Mouse (Mus musculus) kidney, postnatal 4 days (tissue): ENCODE measurements at regions not wholly inside any gene's neighbourhood (a gene's known extent, or its start where the extent isn't known, plus 50 kb on each side); places are given as distances from the start of the nearest gene placed in this dataset.
"Not testable (repeated sequence)": the region's sequence is repeated elsewhere in the genome, so short reads cannot be mapped to it uniquely, and the experiment has no call there.

Experiments used
- DNase-seq, 2 experiments: peaks; one replicate each; pipeline ENCODE4 v3.0.0; 2021; ENCODE audit warnings: mixed read lengths in 2 of 2

DNA sequence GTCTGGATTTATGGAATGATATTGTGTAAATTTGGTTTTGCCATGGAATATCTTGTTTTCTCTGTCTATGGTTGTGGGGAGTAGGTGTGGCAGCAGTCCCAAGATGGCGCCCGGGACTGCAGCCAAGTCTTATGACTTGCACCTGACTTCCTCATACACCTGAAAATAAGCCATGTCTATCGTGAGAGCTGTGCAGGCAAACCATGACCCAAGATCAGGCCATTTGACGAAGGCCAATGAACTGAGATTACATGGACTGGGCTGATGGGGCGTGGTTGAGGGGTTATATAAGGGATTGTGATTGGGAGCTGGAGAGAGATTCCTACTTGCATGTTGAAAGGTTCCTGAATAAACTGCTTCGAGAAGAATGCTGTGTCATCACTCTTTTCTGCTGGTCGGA, 139.5 kb downstream of the Slc6a15 start:
- not testable (repeated sequence) for DNase-seq

DNA sequence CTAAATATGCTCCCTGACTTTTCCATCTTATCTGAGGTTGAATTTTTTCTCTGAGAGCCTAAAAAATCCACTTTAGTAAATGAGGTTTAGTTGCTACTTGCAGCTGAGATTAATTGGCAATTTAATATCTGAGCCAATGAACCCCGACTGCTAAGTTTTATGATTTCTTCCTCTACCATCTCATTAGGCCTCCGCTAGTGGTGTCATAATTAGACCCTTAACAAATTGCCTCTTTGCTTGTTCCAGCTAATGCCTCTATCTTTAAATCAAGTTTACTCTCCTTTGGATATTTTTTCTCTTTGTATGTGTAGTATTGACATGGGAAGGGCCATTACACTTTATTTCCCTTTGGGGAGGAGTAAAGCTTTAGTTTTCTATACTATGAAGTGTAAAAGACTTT, 176.9 kb downstream of the Slc6a15 start:
- DNase-seq: no peak

DNA sequence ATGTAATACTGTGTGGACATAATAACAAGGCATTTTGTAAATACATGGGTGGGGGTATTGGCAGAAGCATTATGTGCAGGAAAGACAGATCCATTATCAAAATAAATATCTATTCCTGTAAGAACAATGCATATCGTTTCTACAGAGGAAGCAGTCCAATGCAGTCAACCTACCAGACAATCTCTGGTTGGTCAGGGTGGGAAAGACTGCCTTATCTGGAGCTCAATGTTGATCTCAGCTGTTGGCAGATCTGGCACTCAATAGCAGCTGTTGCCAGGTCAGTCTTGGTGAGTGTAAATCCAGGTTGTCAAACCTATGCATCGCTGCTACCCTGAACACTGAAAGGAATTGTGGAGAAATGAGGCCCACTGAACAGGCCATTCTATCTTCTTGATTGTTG, 181.9 kb downstream of the Slc6a15 start:
- no peak for DNase-seq

DNA sequence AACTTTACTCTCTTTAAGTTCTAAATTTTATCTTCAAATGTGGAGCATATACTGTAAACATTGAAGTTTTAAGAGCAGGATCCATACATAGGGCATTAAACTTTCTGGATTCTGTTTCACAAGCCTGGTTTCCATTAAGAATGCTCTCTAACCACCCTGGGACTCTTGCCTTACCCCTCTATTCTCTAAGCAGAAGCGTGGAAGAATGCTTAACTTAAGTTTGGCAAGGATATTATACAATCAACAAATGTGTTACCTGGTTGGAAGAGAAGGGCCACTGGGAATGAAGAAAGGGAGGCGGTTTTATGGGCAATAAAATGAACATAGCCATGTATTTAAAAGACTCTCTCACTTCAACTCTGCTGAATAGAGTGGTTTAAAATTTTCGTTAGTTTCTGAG, 217.5 kb downstream of the Slc6a15 start:
- DNase-seq: no peak

DNA sequence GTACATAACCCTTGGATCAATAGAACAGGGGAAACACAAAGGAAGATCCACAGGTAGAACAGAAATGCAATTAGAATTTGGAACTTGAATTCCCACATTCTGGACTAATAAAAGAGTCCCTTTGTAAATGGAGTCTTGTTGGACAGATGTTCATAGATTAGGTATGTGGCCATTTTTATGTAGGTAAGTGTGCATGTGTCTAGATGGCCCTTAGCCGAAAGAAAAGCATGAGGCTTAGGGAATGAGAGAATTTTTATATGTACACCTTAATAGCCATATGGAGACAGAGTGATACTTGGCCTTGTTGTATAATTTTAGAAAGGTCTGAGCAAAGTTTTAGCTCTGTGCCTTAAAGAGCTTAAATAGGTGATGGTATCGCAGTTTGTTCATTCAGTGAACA, 217.9 kb downstream of the Slc6a15 start:
- no peak for DNase-seq

DNA sequence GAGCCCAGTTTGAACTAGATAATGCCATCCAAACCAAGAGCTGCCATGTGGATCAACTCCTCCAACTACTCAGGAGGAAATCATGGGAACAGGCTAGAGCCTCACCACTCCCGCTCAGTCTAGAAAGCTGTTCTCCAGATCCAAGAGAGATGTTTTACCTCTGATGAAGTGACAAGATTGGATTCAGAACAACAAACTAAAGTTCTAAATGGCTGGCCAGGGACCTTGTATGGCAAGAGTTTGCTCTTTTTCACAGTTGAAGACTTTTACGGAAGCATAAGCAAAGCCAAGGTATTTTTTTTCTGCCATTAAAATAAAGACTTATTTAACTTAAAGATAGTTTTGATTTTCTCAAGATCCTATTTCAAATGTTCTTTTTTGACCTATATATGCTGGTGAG, 224.4 kb downstream of the Slc6a15 start:
- DNase-seq: no peak

DNA sequence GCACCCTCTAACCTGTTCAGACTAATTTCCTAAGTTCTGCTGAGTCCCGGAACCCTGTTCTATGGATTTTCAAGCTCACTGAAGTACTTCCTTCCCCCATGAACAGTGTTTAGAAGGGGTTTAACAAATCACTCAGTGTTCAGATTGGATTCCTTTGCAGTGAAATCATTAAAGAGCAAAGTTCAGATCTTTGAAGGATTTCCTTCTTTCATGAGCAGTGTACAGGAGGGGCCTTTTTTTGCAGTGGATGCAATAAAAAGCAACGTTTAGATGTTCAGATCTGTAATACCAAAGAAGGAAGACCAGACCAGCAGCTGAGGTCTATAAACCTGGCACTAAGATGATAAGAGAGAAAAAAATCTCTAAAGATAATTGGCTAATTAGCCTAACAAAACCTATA, 273.6 kb downstream of the Slc6a15 start:
- DNase-seq: no peak

DNA sequence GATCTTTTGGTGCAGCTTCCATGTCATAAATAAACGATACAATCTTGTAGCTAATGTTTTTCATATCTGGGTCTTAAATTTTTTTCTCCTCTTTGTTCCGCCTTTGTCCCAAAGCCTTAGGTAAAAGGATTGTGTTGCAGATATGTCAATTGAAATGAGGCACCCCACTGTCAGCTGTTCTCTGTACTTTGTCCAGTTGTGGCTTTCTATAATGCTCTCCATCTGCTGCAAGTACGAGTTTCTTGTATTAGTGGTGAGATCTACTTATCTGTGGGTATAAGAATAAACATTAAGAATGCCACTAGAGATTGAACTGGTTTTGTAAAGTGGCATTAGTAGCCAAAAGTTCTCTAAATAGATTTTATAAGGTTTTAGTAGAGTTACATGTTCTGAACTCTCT, 282.3 kb downstream of the Slc6a15 start:
- no peak for DNase-seq

DNA sequence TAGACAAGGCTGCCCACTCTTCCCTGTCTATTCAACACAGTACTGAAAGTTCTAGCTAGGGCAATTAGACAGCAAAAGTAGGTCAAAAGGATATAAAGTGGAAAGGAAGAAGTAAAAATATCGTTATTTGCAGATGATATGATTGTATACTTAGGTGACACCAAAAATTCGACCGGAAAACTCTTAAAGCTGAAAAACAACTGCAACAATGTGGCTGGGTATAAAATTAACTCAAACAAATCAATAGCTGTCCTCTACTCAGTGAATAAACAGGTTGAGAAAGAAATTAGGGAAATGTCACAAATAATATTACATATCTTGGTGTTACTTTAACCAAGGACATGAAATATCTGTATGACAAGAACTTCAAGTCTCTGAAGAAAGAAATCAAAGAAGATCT, 305.5 kb downstream of the Slc6a15 start:
- no peak for DNase-seq

DNA sequence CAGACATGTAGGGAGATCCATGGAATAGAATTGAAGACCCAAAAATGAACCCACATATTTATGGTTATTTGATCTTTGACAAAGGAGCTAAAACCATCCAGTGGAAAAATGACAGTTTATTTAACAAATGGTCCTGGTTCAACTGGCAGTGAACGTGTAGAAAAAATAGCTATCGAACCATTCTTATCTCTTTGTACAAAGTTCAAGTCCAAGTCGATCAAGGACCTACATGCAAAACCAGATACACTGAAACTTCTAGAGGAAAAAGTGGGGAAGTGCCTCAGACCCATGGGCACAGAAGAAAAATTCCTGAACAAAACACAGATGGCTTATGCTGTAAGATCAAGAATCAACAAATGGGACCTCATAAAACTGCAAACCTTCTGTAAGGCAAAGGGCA, 306.2 kb downstream of the Slc6a15 start:
- DNase-seq: no peak

DNA sequence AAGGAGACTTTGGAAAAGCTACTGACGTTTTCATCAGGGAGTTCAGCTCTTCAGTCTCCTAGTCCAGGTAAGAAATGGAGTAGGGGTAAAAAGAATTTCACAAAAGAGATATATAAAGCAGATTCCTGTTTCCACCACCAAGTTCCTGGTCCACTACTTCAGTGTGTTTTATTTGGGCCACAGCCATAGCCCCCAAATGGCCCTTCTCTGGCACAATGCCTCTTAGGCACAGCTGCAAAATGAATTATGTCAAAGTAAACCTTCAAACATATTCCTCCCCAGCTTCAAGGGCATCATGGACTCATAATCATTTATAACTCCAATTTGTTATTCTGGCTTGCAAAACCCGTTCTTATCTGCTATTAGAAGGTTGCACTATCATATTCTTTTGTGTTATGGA, 325.1 kb downstream of the Slc6a15 start:
- peak in 1 of 2 experiments; percentile 2 for DNase-seq

DNA sequence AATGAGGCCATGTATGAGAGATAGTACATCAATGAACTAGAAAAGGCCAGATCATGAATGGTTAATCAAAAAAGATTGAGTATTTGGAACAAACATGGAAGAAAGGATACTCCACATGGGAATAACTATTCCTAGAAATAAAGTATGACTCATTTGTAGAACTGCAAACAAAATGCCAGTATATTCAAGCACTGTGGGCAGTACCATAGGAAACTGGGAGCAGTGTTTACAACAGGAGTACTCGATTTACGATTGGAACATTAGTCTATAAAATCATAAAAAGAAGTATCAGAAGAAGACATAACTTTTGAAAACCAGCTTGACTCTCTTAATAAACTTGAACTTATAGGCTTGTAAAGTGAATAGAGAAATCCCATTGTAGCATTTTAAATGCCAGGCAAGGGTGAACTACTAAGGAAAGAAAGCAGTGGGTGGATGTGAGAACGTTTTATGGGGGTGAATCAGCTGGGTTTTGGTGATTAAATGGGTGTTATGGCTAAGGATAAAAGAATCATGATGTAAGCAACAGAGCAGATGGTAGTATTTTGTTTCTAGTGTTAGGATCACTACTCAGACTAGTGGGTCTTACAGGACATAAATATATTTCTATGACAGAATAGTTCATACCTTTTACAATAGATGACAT, 347.6 kb downstream of the Slc6a15 start:
- no peak for DNase-seq

DNA sequence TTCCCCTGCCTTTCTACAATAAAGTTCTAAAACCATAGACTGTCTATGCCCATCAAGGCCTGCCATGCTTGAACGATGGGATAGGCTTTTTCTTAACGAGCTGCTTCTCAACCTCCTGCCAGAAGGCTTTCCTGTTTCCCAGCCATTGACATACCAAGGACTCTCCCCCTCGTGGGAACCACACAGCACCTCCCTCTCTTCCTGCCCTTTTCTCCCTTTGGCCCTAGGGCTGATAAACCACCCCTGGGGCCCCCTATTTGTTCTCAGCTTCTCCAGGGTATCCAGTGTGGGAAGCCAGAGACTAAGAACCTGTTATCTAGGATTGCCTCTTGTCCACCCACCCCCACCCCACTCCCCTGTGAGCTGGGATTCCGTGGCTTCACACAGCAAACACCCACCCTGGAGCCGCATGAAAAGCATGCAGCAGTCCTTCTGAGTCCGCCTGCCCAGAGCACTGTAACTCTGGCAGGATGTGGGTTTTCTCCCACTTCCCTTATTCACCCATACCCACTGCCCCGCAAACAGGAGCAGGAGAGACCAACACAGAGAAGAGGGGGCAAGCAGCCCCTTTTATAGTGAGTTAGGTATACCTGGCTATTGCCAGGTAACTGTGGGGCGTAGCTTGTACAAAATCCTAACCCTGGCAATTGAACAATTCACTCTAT, 351.5 kb downstream of the Slc6a15 start:
- DNase-seq: no peak

DNA sequence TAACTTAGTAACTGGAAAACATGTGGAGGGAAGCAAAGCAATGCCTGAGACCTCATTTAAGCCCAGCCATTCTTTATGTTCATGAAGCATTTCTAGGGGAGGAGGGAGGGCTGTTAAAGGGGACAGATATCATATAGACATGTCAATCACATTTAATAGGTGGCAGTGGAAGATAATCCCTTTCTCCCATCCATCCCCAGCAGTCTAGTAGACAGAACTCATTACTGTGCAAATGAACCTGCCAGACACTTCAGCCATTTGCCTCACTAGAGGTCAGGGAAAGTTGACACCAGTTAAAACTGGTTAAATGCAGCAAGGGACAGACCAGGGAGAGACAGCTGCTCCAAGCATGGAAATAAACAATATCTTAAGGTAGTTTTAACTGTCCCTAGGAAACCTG, 359.1 kb downstream of the Slc6a15 start:
- no peak for DNase-seq

DNA sequence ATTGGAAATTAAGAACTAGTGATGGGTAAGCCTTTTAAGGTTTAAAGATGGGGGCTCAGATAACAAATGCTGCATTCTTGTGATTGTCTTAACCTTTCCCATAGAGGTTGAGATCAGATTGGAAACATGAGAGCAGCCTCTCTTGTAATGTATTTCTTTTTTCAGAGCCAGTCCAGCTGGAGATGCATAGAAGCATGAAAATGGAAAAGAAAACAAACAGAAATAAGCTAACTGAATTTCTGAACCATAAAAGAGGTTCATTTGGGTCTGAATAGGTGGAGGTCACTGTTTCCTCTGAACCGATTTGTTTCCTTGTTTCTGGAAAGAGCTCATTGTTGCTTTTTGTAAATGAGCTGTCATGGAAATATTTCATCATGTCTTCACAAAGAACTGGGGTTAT, 363.9 kb downstream of the Slc6a15 start:
- no peak for DNase-seq

DNA sequence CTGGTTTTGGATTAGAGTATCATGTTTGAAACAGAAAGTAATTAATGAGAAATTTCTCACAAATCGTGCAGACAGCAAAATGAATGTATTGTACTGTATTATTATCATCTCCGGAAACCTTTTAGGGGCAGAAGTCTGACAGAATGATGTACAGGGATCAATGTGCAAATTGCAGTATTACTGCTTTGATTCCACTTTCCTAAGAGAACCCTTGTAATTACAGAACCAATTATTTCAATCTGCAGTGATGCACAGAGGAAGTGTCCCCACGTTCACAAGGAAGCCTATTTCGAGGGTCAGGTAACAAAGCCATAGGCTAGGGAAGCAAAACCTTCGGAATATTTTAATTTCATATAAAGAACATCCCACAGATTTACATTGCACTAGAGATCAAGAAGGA, 364.4 kb downstream of the Slc6a15 start:
- DNase-seq: no peak

DNA sequence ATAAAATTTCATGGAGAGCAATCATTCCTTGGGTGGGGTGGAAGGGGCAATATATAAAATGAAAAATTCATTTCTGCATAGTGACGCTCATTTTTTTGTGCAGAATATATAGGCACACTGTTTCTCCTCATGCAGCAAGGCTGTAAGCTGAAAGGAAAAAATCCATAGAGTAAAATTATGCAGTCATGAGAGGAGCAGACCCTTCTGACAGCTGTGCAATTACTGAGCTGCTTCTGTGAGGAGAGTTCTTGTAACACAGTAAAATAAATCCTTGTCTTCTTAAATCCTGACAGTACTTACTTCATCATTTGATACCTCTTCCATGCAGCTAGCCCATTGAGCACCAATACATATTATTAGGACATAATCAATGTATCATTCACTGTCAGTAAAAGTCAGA, 362.7 kb upstream of the Gm21293 start:
- no peak for DNase-seq

DNA sequence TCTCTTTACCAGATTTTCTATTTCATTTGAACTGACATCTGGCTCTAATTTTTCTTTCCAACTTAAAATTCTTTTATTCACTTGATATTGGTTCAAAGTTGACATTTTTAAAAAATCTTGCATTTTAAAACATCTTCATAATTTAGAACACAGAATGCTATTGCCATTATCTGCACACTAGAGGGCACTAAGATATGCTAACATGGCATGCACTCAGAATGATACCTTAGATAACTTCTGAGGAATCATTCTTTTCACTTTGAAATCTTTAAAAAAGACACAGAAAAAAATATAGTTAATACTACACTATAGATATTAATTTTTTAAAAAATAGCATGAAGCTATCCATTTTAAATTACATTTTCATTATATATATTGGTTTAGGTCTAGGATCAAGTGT, 357.9 kb upstream of the Gm21293 start:
- no peak for DNase-seq

DNA sequence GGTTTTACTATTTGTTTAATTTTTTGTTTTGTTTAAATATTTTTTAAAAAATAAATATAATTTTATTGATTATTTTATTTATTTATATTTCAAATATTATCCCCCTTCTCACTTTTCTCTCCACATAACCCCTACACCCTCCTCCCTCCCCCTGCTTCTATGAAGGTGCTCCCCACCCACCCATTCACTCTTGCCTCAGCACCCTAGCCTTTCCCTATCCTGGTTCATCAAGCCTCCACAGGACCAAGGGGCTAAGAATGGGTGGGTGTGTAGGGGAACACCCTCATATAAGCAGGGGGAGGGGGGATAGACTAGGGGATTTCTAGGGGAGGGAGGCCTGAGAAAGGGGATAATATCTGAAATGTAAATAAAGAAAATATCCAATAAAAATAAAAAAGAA, 313.7 kb upstream of the Gm21293 start:
- no peak for DNase-seq

DNA sequence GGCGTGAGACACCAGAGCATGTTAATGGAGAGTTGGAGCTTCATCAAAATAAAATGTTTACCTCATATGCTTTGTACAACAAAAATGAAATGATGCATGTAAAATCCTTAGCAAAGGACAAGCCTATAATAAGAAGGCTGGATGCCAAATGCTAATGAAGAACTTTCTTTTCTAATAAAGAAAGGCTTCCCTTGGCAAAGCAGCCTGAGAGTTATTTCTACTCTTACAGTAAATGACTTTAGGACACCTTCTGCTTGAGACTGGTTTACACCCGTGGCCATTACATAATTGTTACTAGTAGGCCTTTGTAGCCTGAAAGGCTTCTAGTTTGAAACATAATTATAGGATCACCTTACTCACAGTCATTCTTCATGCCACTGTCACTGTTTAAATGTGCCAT, 310.7 kb upstream of the Gm21293 start:
- DNase-seq: no peak

DNA sequence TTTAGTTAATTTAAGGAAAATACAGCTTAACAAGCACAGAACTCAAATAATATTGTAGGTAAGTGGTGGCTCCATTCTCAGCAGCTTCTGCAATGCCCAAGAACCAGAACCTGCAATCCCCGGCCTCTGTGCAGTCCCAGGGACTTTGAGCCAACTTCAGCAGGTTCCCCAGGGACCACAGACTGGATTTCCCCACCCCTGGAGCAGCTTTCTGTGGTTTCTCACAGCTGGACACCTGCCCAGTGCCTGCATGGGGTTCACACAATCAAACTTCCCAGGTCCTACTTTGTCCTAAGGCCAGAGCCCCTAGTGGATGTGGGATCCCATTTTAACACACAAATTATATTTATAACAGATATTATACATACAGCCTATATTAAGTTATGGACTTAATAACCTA, 287.6 kb upstream of the Gm21293 start:
- DNase-seq: peak; percentile 2 to 5

DNA sequence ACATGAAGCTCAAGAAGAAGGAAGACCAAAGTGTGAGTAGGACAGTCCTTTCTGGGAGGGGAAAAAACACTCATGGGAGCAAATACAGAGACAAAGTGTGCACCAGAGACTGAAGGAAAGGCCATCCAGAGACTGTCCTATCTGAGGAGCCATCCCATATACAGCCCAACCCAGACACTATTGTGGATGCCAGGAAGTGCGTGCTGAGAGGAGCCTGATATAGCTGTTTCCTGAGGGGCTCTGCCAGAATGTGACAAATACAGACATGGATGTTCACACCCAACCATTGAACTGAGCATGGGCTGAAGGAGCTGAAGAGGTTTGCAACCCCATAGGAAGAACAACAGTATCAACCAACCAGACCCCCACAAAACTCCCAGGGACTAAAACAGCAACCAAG, 281.9 kb upstream of the Gm21293 start:
- DNase-seq: no peak

DNA sequence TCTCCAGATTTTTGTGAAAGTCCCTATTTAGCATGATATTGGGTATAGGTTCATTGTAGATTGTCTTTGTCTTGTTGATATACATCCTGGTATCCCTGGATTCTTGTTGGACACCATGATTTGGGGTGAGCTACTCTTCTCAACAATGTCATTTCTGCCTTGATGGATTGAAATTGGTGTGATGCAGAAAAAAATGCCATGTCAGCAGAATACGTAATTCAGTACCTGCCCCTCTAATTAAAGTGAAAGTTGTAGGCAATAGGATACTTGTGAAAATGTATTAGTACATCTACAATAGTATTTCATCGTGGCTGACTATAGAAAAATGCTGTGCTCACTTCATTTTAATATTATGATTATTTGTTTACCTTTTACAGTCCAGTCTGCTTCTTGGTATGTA, 280.7 kb upstream of the Gm21293 start:
- no peak for DNase-seq

DNA sequence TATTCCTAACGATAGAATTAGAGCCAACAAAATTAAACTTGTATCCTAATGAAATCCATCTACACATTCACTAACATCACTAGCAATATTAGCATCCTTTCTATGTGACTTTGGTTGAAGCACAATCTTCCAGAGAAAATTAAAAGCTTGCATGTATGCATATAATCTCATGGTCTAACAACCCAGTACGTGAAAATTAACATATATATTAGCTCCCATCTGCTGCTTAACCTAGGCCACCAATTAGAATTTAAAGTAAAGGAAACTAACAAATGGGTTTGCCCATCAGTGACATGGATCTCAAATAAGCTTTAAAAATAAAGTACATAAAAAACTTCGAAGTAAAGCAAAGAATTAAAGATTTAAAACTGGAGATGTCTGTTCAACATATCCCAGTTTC, 278.9 kb upstream of the Gm21293 start:
- DNase-seq: no peak

DNA sequence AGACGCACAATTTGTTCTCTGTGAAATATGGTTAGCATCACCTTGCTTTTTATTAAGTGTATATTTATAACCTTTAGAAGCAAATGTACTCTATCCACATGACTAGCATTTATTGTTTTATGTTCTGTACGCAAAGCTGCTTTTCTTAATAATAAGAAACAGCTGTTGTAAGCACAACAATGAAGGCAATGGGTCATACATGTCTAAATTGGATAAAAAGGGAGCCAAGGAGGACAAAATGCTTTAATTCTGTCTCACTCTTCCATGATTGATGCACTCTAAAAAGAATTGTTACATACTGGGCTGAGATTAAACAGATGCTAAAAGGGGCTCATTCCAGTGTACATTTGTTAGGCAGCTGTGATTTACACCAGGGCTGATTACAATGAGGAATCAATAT, 232.7 kb upstream of the Gm21293 start:
- DNase-seq: no peak
